Mouse (Mus musculus): ENCODE data around the gene Stat3. TPM values are rescaled to one million over a fixed set of nuclear protein-coding genes. Genes with fewer than 3 reads are reported as not detected.

Gene Stat3
- polyA plus RNA-seq, 1 experiment = 0.96 TPM

DNA sequence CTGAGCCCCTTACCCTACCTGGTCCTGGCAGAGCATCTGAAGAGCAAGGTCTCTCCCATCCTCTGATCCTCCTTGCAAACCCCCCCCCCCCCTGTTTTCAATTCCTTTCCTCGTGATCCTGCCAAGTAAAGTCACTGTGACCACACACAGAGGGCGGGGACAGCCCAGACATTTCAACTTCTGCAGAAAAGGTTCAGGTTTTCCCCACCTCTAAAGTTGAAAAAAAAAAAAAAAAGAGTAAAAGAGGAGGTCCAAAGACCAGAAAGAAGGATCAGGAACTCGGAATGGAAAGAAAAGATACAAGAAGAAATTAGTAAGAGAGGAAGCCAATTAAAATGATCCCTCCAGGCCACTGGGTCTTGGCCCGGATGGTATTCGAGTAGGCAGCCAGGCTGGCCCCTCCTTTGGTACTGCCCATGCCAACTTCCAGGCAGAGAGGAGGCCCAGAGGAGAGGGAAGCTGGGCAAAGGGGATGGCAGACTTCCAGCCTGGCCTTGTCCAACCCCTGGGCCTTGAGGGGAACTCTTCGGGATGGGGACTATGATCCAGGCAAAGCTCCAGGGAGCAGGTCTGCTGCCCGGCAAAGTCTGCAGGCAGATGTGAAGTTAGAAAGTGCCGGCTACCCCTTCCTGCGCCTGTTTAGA is 80.3 kb downstream of the Stat3 start, which contains the start of gene Stat5a:
Stat5a (plus strand) TSS at position 417 of the 644 bp plus-strand sequence.
- peaks cover 36% of the 10 kb centered on the region for H3K4me1 ChIP-seq (ENCODE audit: control insufficient read depth)
- TF ChIP-seq GATA1 (IDR thresholded peaks at IDR 0.05; ENCODE audit: low read length) = no peak
- no peak for TF ChIP-seq TAL1 (IDR thresholded peaks at IDR 0.05; ENCODE audit: low read length)
- H3K36me3 ChIP-seq (ENCODE audit: control insufficient read depth) = peaks cover 2% of the 10 kb centered on the region; the same call in 1 of the 2 replicates
- H3K4me3 ChIP-seq (replicated peaks) = peak within 1 kb of the TSS; percentile 67
- no peaks in the 10 kb centered on the region for H3K9me3 ChIP-seq (ENCODE audit: control insufficient read depth, low read length)
- peaks cover 25% of the 10 kb centered on the region for H3K27me3 ChIP-seq (ENCODE audit: control insufficient read depth)

DNA sequence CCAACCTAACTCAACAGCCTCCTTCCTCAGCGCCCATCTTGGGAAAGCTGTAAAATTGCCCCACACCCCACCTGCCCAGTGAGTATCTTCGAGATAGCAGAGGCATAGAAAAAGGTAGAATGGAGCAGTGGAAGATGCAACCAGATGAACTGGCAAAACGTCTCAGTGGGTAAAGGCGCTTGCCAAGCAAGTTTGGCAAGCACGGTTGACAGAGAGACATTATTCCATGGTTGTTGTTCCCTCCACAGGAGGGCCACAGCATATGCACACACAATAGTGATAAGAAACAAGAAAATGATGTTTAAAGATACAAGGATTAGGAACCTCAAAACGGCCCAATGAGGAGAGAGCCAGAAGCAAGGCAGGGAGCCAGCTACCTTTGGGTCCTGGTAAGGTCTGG is 81.4 kb downstream of the Stat3 start:
- peaks cover 1% of the 10 kb centered on the region; the same call in 1 of the 2 replicates for H3K36me3 ChIP-seq (ENCODE audit: control insufficient read depth)
- H3K9me3 ChIP-seq (ENCODE audit: control insufficient read depth, low read length) = no peaks in the 10 kb centered on the region
- H3K4me3 ChIP-seq (replicated peaks) = no peak overlapping the region
- TF ChIP-seq GATA1 (IDR thresholded peaks at IDR 0.05; ENCODE audit: low read length) = no peak
- TF ChIP-seq TAL1 (IDR thresholded peaks at IDR 0.05; ENCODE audit: low read length) = no peak
- peaks cover 36% of the 10 kb centered on the region for H3K27me3 ChIP-seq (ENCODE audit: control insufficient read depth)
- H3K4me1 ChIP-seq (ENCODE audit: control insufficient read depth) = peaks cover 36% of the 10 kb centered on the region

- TF ChIP-seq GATA1 (IDR thresholded peaks at IDR 0.05; ENCODE audit: low read length) (no peak), TAL1 (IDR thresholded peaks at IDR 0.05; ENCODE audit: low read length) (no peak)
- Histone ChIP-seq H3K9me3 (ENCODE audit: control insufficient read depth, low read length) (no peaks in the 10 kb centered on the region), H3K27me3 (ENCODE audit: control insufficient read depth) (peaks cover 56% of the 10 kb centered on the region), H3K36me3 (ENCODE audit: control insufficient read depth) (no peaks in the 10 kb centered on the region), H3K4me1 (ENCODE audit: control insufficient read depth) (peaks cover 24% of the 10 kb centered on the region), H3K4me3 (replicated peaks) (no peak overlapping the region)
Observed at GRCm38 (mm10) chr11:100855178-100855577, 84.2 kb downstream of the Stat3 start.

DNA sequence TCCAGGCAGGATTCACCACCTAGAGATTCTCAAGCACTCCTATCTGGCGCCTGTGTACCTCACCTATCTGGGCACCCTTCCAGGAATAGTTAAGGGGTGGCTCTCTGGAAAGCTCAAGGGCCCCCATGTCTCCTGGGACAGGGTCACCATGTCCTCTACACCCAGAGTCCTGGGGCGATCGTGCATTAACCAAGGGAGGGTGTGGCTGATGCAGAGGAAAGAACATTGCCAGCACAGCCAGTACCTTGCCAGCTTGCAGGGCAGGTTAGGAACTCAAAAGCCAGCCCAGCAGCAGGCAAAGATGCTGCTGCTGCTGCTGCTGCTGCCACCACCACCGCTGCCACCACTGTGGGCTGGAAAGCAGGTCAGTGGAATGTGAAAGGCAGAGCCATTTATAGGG is 85.1 kb downstream of the Stat3 start:
- Histone ChIP-seq H3K36me3 (ENCODE audit: control insufficient read depth) (no peaks in the 10 kb centered on the region), H3K27me3 (ENCODE audit: control insufficient read depth) (peaks cover 53% of the 10 kb centered on the region), H3K4me1 (ENCODE audit: control insufficient read depth) (peaks cover 24% of the 10 kb centered on the region), H3K4me3 (replicated peaks) (no peak overlapping the region), H3K9me3 (ENCODE audit: control insufficient read depth, low read length) (no peaks in the 10 kb centered on the region)
- TF ChIP-seq GATA1 (IDR thresholded peaks at IDR 0.05; ENCODE audit: low read length) (no peak), TAL1 (IDR thresholded peaks at IDR 0.05; ENCODE audit: low read length) (no peak)

DNA sequence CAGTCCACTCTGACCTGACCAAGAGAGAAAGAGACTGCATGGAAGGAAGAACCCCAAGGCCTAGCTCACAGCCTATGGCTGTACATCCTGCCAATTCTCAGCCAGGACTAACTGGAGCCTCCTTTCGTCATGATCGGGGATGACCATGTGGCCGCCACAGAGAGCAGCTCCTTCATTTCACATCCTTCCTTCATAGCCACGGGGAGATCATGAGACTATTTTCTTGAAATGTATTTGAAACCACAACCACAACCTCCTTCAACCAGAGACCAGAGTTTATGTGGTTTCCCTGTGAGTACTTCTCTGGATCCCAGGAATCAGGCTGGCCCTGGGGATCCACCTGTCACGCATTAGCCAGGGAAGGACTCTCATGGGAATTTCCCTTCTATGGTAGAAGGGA is 86.3 kb downstream of the Stat3 start:
- Histone ChIP-seq H3K4me1 (ENCODE audit: control insufficient read depth) (peaks cover 30% of the 10 kb centered on the region), H3K27me3 (ENCODE audit: control insufficient read depth) (peaks cover 52% of the 10 kb centered on the region), H3K4me3 (replicated peaks) (no peak overlapping the region), H3K36me3 (ENCODE audit: control insufficient read depth) (no peaks in the 10 kb centered on the region), H3K9me3 (ENCODE audit: control insufficient read depth, low read length) (no peaks in the 10 kb centered on the region)
- TF ChIP-seq GATA1 (IDR thresholded peaks at IDR 0.05; ENCODE audit: low read length) (no peak), TAL1 (IDR thresholded peaks at IDR 0.05; ENCODE audit: low read length) (no peak)

DNA sequence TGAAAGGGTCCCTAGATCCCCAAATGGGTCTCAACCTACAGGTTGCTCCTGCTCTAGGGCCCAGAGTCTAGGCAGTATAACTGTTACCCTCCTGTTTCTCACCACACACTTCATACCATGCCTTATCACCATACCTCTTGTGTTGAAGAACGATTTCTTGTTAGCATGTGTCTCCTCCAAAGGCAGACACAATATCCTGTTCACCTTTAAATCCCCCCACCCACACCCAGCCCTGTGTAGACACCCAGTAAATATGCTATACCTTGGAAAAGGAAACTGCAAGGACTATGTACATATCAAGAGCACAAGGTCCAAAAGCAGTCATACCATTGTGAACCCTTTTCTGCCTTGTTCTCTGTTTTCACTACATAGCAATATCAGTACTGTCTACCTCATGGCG is 87.3 kb downstream of the Stat3 start:
- H3K4me1 ChIP-seq (ENCODE audit: control insufficient read depth) = peaks cover 35% of the 10 kb centered on the region
- peaks cover 49% of the 10 kb centered on the region for H3K27me3 ChIP-seq (ENCODE audit: control insufficient read depth)
- H3K4me3 ChIP-seq (replicated peaks) = no peak overlapping the region
- H3K9me3 ChIP-seq (ENCODE audit: control insufficient read depth, low read length) = no peaks in the 10 kb centered on the region
- H3K36me3 ChIP-seq (ENCODE audit: control insufficient read depth) = no peaks in the 10 kb centered on the region
- TF ChIP-seq TAL1 (IDR thresholded peaks at IDR 0.05; ENCODE audit: low read length) (no peak), GATA1 (IDR thresholded peaks at IDR 0.05; ENCODE audit: low read length) (no peak)

DNA sequence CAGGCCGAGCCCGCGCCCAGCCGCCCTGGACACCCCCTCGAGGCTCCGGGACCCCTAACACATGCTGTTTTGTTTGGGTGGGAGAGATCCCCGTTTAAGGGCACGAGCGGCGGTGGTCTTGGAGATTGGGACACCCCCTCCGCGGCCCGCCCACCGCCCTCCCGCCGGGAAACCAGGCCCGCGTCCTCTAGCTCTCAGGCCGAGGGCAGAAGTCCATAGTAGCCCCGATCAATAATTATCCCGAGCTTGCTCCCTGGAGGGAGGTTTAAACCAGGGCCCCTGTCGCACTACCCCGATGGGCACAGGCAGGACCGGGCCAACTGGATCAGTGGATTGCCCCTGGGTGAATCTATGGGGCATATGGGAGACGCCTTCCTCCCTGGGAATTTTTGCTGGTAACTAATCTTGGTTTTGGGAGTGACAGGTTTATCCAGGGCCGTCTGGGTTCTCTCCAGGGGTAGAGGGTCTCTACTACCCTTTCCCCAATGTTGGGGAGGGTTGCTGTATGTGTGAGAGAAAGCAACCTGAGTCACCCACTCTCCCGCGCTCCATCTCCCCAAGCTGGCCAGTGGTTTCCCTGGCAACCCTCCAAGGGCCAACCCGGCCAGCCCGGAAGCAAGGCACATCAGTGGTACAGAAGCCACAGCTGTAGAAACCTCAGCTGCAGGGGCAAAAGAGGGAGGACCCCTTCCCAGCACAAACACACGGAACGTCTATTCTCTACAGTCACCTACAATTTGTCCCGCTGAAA is 88.4 kb downstream of the Stat3 start:
- TF ChIP-seq GATA1 (IDR thresholded peaks at IDR 0.05; ENCODE audit: low read length) = no peak
- no peak for TF ChIP-seq TAL1 (IDR thresholded peaks at IDR 0.05; ENCODE audit: low read length)
- H3K27me3 ChIP-seq (ENCODE audit: control insufficient read depth) = peaks cover 44% of the 10 kb centered on the region
- no peaks in the 10 kb centered on the region for H3K36me3 ChIP-seq (ENCODE audit: control insufficient read depth)
- H3K4me3 ChIP-seq (replicated peaks) = peak overlapping the region; percentile 93
- peaks cover 37% of the 10 kb centered on the region for H3K4me1 ChIP-seq (ENCODE audit: control insufficient read depth)
- H3K9me3 ChIP-seq (ENCODE audit: control insufficient read depth, low read length) = no peaks in the 10 kb centered on the region

- Histone ChIP-seq H3K4me1 (ENCODE audit: control insufficient read depth) (peaks cover 42% of the 10 kb centered on the region), H3K9me3 (ENCODE audit: control insufficient read depth, low read length) (no peaks in the 10 kb centered on the region), H3K36me3 (ENCODE audit: control insufficient read depth) (peaks cover 6% of the 10 kb centered on the region; the same call in 1 of the 2 replicates), H3K4me3 (replicated peaks) (peak within 1 kb of the TSS; percentile 93), H3K27me3 (ENCODE audit: control insufficient read depth) (peaks cover 40% of the 10 kb centered on the region)
- no peak for TF ChIP-seq TAL1 (IDR thresholded peaks at IDR 0.05; ENCODE audit: low read length)
- TF ChIP-seq GATA1 (IDR thresholded peaks at IDR 0.05; ENCODE audit: low read length) = no peak
Observed at GRCm38 (mm10) chr11:100850038-100850777, 89.1 kb downstream of the Stat3 start, which contains the start of gene Stat5b. Stat5b (minus strand) TSS chr11:100850724.

Measured in erythroblast, embryonic 14.5 days (primary cell).